Mouse (Mus musculus) embryonic facial prominence, embryonic 13.5 days (tissue): ENCODE measurements at regions not wholly inside any gene's neighbourhood (a gene's known extent, or its start where the extent isn't known, plus 50 kb on each side); places are given as distances from the start of the nearest gene placed in this dataset.

Experiments used
- ATAC-seq: fragments of 200-750 bp; cut with Nextera tagmentation; 2 replicates; pipeline ENCODE4 v1.8.0; 2017; ENCODE audit warnings: low read depth; ENCODE audit not compliant: insufficient number of reproducible peaks, insufficient read depth, low FRiP score, low TSS enrichment
- H3K27ac ChIP-seq: fragments of 300-500 bp; sonication (generic); 2 replicates; pipeline ENCODE4 v1.5.1; 2015; ENCODE audit warnings: moderate library complexity, mild to moderate bottlenecking, inconsistent platforms
- H3K27me3 ChIP-seq: fragments of 300-500 bp; sonication (generic); 2 replicates; pipeline ENCODE4 v1.6.1; 2015; ENCODE audit warnings: mild to moderate bottlenecking, inconsistent platforms
- H3K36me3 ChIP-seq: fragments of 300-500 bp; sonication (generic); 2 replicates; pipeline ENCODE4 v1.6.1; 2015; ENCODE audit warnings: mild to moderate bottlenecking, inconsistent platforms
- H3K4me1 ChIP-seq: fragments of 300-500 bp; sonication (generic); 2 replicates; pipeline ENCODE4 v1.6.1; 2015; ENCODE audit warnings: inconsistent platforms
- H3K4me2 ChIP-seq: fragments of 300-500 bp; sonication (generic); 2 replicates; pipeline ENCODE4 v1.6.1; 2015; ENCODE audit warnings: moderate library complexity, mild to moderate bottlenecking, inconsistent platforms
- H3K4me3 ChIP-seq: fragments of 300-500 bp; sonication (generic); 2 replicates; pipeline ENCODE4 v1.5.1; 2015; ENCODE audit warnings: mild to moderate bottlenecking, inconsistent platforms
- H3K9ac ChIP-seq: fragments of 300-500 bp; sonication (generic); 2 replicates; pipeline ENCODE4 v1.6.1; 2015; ENCODE audit warnings: mild to moderate bottlenecking, inconsistent platforms
- H3K9me3 ChIP-seq: fragments of 300-500 bp; sonication (generic); 2 replicates; pipeline ENCODE4 v1.6.1; 2016; ENCODE audit warnings: inconsistent platforms
- WGBS: fragments of 180-500 bp; shearing (Covaris S2); methylation state at CpG from one replicate; pipeline ENCODE4 v1.1.7; 2015; ENCODE audit warnings: mixed read lengths; 5-methylcytosine and 5-hydroxymethylcytosine counted together

- Histone ChIP-seq H3K4me2 (no peak overlapping the region), H3K4me3 (no peak overlapping the region), H3K27me3 (no peaks in the 10 kb centered on the region), H3K9ac (no peak overlapping the region), H3K9me3 (no peaks in the 10 kb centered on the region), H3K36me3 (no peaks in the 10 kb centered on the region), H3K27ac (no peak overlapping the region), H3K4me1 (peaks cover 37% of the 10 kb centered on the region)
- WGBS = 62% methylated on average over 13 of the region's 13 CpGs
- ATAC-seq = no peak
Observed at GRCm38 (mm10) chr6:91619735-91620732, 63.8 kb upstream of the Slc6a6 start.

DNA sequence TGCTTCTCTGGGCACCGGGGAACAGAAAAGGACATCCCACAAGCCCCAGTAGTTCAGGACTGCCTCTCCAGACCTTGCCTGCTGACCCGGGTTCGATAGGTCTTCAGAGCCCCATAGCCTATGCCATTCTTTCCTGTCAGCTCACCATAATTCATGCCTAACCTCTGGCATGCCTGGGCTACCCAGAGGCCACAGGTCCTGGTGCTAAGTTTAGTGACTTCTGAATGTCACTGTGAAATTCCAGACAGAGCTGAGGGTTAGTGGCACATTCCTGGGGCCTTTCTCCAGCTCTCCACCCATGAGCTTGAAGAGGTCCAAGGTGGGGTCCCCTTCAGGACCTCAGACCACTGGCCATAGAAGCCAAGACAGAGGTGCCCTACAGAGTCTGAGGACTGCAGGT lies 62.4 kb upstream of the Slc6a6 start:
- Histone ChIP-seq H3K9me3 (0 out of 2 replicates have a peak, but pooled peaks cover 3% of the 10 kb centered on the region), H3K4me3 (no peak overlapping the region), H3K9ac (no peak overlapping the region), H3K4me2 (no peak overlapping the region), H3K4me1 (peaks cover 24% of the 10 kb centered on the region), H3K27ac (no peak overlapping the region), H3K36me3 (no peaks in the 10 kb centered on the region), H3K27me3 (no peaks in the 10 kb centered on the region)
- no peak for ATAC-seq
- 98% methylated on average over 3 of the region's 3 CpGs for WGBS

DNA sequence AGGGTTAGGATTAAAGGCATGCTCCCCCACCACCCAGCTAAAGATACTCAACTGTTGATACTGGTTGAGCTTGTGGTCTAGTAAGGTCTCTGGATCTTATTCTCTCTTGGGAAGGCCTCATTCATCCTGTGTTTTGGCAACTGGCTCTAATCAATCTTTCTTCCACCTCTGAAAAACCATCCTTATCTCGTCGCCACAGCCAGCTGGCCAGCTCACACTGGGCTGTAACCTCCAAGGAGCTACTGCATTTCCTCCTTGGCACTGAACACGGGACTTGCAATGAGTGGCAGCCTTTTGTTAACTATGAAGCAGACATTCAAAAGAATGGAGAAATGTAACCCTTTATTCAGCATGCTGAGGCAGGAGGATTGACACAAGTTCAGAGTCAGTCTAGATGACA lies 61.4 kb upstream of the Slc6a6 start:
- no peak for ATAC-seq
- WGBS = 70% methylated on average over 3 of the region's 3 CpGs

DNA sequence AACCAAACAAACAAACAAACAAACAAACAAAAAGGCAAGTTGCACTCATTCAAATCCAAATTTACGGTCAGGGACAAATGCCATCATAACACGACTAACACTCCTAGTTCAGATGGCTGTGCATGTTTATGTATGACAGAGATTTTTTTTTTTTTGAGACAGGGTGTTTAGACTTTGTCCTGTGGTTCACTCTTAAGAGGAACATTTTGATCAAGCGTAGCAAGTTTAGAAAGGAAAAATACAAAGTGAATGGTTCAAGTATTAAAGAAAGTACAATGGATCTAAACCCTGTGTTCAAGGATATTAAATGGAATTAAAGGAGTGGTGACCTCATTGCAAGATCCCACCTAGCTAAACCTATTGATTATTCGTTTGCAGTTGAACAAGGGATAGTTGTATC lies 60.2 kb upstream of the Slc6a6 start:
- Histone ChIP-seq H3K4me1 (peaks cover 10% of the 10 kb centered on the region), H3K4me3 (no peak overlapping the region), H3K27me3 (no peaks in the 10 kb centered on the region), H3K9me3 (0 out of 2 replicates have a peak, but pooled peaks cover 3% of the 10 kb centered on the region), H3K4me2 (no peak overlapping the region), H3K36me3 (no peaks in the 10 kb centered on the region), H3K27ac (no peak overlapping the region), H3K9ac (no peak overlapping the region)
- no peak for ATAC-seq
- 86% methylated on average over 4 of the region's 4 CpGs for WGBS

More for the DNA sequence above, 61.4 kb upstream of the Slc6a6 start:
- Histone ChIP-seq H3K9me3 (0 out of 2 replicates have a peak, but pooled peaks cover 3% of the 10 kb centered on the region), H3K27ac (no peak overlapping the region), H3K9ac (no peak overlapping the region), H3K27me3 (no peaks in the 10 kb centered on the region), H3K36me3 (no peaks in the 10 kb centered on the region), H3K4me1 (peaks cover 14% of the 10 kb centered on the region), H3K4me3 (no peak overlapping the region), H3K4me2 (no peak overlapping the region)

GRCm38 (mm10) chr6:91629230-91629629 lies 54.6 kb upstream of the Slc6a6 start:
- H3K36me3 ChIP-seq = no peaks in the 10 kb centered on the region
- 89% methylated on average over 4 of the region's 4 CpGs for WGBS
- H3K4me3 ChIP-seq = no peak overlapping the region

DNA sequence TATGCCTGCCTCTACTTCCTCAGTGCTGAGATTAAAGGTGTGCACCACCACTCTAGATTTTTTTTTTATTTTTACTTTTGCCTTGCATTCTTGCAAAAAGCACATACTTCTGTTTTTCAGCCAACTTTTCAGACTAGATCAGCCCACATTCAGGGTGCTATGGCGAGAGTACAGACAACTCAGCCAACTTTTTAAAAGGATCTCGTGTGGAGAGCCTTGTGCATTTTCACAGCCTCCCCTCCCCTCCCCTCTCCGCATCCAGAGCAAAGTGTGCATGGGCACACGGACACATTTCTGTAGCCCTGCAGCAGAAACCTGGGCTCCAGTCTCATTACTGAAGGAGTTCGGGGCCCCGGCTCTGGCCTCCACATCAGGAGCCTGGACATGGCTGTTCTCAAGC lies 52.6 kb upstream of the Slc6a6 start:
- 92% methylated on average over 6 of the region's 6 CpGs for WGBS
- ATAC-seq = no peak
- Histone ChIP-seq H3K4me2 (no peak overlapping the region), H3K27ac (no peak overlapping the region), H3K27me3 (no peaks in the 10 kb centered on the region), H3K4me1 (no peaks in the 10 kb centered on the region), H3K4me3 (no peak overlapping the region), H3K9ac (no peak overlapping the region), H3K9me3 (peaks cover 3% of the 10 kb centered on the region; the same call in 1 of the 2 replicates), H3K36me3 (no peaks in the 10 kb centered on the region)

More at GRCm38 (mm10) chr6:91629230-91629629, 54.6 kb upstream of the Slc6a6 start:
- Histone ChIP-seq H3K9me3 (peaks cover 6% of the 10 kb centered on the region; the same call in 1 of the 2 replicates), H3K4me2 (no peak overlapping the region), H3K27ac (no peak overlapping the region), H3K4me1 (no peaks in the 10 kb centered on the region), H3K27me3 (no peaks in the 10 kb centered on the region), H3K9ac (no peak overlapping the region)
- no peak for ATAC-seq
